In genomic region chr1:128549007-128549406, GRCm38 (mm10) we compare ENCODE assay signal across 27 mouse cellular contexts. TPM values are rescaled to one million over a fixed set of nuclear protein-coding genes. Genes with fewer than 3 reads are reported as not detected.
DNase-seq lines count a peak whose midpoint lies in the region; ATAC-seq and TF ChIP-seq lines count a peak whose summit lies in the region.
"Had no signal": no experiment of that assay in that cellular context is flagged by ENCODE, and none has a peak within 500 bp of the region (broad histone marks: within the 10 kb centered on the region; RNA-seq: fewer than 3 reads in every experiment).

No protein-coding gene starts in this region.

- peak; percentile 39 for ATAC-seq in megakaryocyte, adult 5-6 weeks (ENCODE audit: poor library complexity, severe bottlenecking)
- ATAC-seq in intestine, embryonic 15.5 days: no peak
- ATAC-seq: forebrain, embryonic 15.5 days; hindbrain, postnatal 0 days; intestine, postnatal 0 days had no signal

- TF ChIP-seq CTCF in thymus, adult 2 months (IDR thresholded peaks at IDR 0.05; ENCODE audit: borderline replicate concordance, control insufficient read depth, extremely low read depth, insufficient read depth, low read length, poor library complexity): no peak
- TF ChIP-seq CTCF in CH12.LX (conservative IDR thresholded peaks at IDR 0.05 in 1 of 2, IDR thresholded peaks at IDR 0.05 in 1 of 2; ENCODE audit: low read depth in 2 of 2, low read length in 2 of 2): no peak

- H3K9ac ChIP-seq in CH12.LX (ENCODE audit: insufficient read depth, low read depth): peak overlapping the region; percentile 77
- H3K9ac ChIP-seq in intestine, embryonic 15.5 days: no peak overlapping the region
- H3K9ac ChIP-seq: embryonic facial prominence, embryonic 12.5 days; forebrain, embryonic 15.5 days; heart, embryonic 15.5 days; hindbrain, embryonic 12.5 days; liver, embryonic 15.5 days; lung, embryonic 15.5 days; neural tube, embryonic 12.5 days had no signal

- no peak overlapping the region for H3K4me3 ChIP-seq in thymus, adult 2 months (ENCODE audit: control insufficient read depth, insufficient read depth, low read length)
- no peak overlapping the region for H3K4me3 ChIP-seq in CH12.LX (replicated peaks in 1 of 3; ENCODE audit: low read depth in 2 of 3, low read length in 2 of 3, poor library complexity in 1 of 3)
- H3K4me3 ChIP-seq in intestine, embryonic 15.5 days (replicated peaks): no peak overlapping the region
- H3K4me3 ChIP-seq: embryonic facial prominence, embryonic 12.5 days; forebrain, embryonic 15.5 days; heart, embryonic 10.5 days; heart, embryonic 15.5 days; hindbrain, embryonic 12.5 days; liver, embryonic 15.5 days; lung, embryonic 15.5 days; neural tube, embryonic 12.5 days had no signal

- DNase-seq in thymus, adult 2 months: no peak
- no peak for DNase-seq in thymus, postnatal 36 days
- peak; percentile 51 for DNase-seq in CH12.LX (ENCODE audit: extremely low read depth)
- no peak for DNase-seq in Muller cell, postnatal 12 days (ENCODE audit: inconsistent ontology term)
- DNase-seq in yolk sac, embryonic 10.5 days (ENCODE audit: low spot score): no peak
- DNase-seq: adrenal gland, adult 8-10 months; cerebellum, adult 8-10 months; cerebellum, postnatal 36 days; kidney, adult 9 months; kidney, postnatal 10 days; midbrain, embryonic 14.5 days; right cerebral cortex, adult 18-20 months; thymus, adult 18-20 months; thymus, postnatal 4 days had no signal

- TF ChIP-seq RAD21 in CH12.LX (IDR thresholded peaks at IDR 0.05; ENCODE audit: low read depth, low read length): no peak

- TF ChIP-seq POLR2A in thymus, adult 2 months (IDR thresholded peaks at IDR 0.05; ENCODE audit: control insufficient read depth, extremely low read depth, insufficient read depth, low read length, poor library complexity): no peak
- 0 out of 2 replicates have a peak, but pooled peaks have one; percentile 25 for TF ChIP-seq POLR2A in CH12.LX (IDR thresholded peaks at IDR 0.05; ENCODE audit: low read depth, low read length)

- no peaks in the 10 kb centered on the region for H3K79me2 ChIP-seq in CH12.LX (replicated peaks; ENCODE audit: control insufficient read depth, extremely low read depth, insufficient read depth, poor library complexity, severe bottlenecking)

- TF ChIP-seq EP300 in CH12.LX (IDR thresholded peaks at IDR 0.05; ENCODE audit: low read length): no peak

- dilution Hi-C loops in CH12.LX (cut with MboI; ENCODE audit: extremely low pct_ligation_motif_present, extremely low pct_unique_long_range_greater_than_20kb, low sequenced_read_pairs): no loop called here

- H3K27me3 ChIP-seq in thymus, adult 2 months (ENCODE audit: control insufficient read depth, insufficient read depth, low read length): no peaks in the 10 kb centered on the region
- no peaks in the 10 kb centered on the region for H3K27me3 ChIP-seq in CH12.LX (replicated peaks)
- H3K27me3 ChIP-seq in intestine, embryonic 15.5 days (replicated peaks): no peaks in the 10 kb centered on the region
- H3K27me3 ChIP-seq: embryonic facial prominence, embryonic 12.5 days; forebrain, embryonic 15.5 days; hindbrain, embryonic 12.5 days; liver, embryonic 15.5 days; lung, embryonic 15.5 days; neural tube, embryonic 12.5 days had no signal

- peaks cover 4% of the 10 kb centered on the region for H3K9me3 ChIP-seq in CH12.LX (replicated peaks; ENCODE audit: low read length)
- H3K9me3 ChIP-seq in intestine, embryonic 15.5 days: no peaks in the 10 kb centered on the region
- H3K9me3 ChIP-seq: embryonic facial prominence, embryonic 12.5 days; forebrain, embryonic 15.5 days; heart, embryonic 10.5 days; heart, embryonic 15.5 days; hindbrain, embryonic 12.5 days; liver, embryonic 15.5 days; lung, embryonic 15.5 days; neural tube, embryonic 12.5 days had no signal

- H3K4me1 ChIP-seq in thymus, adult 2 months (replicated peaks; ENCODE audit: control insufficient read depth, insufficient read depth, low read length): peaks cover 23% of the 10 kb centered on the region
- H3K4me1 ChIP-seq in CH12.LX (ENCODE audit: control insufficient read depth in 1 of 2, insufficient read depth in 2 of 2): peaks cover 12 to 28% of the 10 kb centered on the region in 2 experiments
- 0 out of 2 replicates have a peak, but pooled peaks cover 2% of the 10 kb centered on the region for H3K4me1 ChIP-seq in intestine, embryonic 15.5 days (replicated peaks)
- H3K4me1 ChIP-seq: embryonic facial prominence, embryonic 12.5 days; liver, embryonic 15.5 days had no signal

- peak overlapping the region; percentile 54 for H3K4me2 ChIP-seq in CH12.LX (ENCODE audit: insufficient read depth, low read depth, poor library complexity, severe bottlenecking)
- H3K4me2 ChIP-seq in intestine, embryonic 15.5 days (replicated peaks): no peak overlapping the region
- H3K4me2 ChIP-seq: embryonic facial prominence, embryonic 12.5 days; forebrain, embryonic 15.5 days; heart, embryonic 15.5 days; hindbrain, embryonic 12.5 days; liver, embryonic 15.5 days; lung, embryonic 15.5 days; neural tube, embryonic 12.5 days had no signal

- H3K27ac ChIP-seq in thymus, adult 2 months (ENCODE audit: control insufficient read depth, insufficient read depth, low read length): peak overlapping the region; percentile 5; the same call in 1 of the 2 replicates
- peak overlapping the region; percentile 96 for H3K27ac ChIP-seq in CH12.LX (ENCODE audit: insufficient read depth, low read depth)
- no peak overlapping the region for H3K27ac ChIP-seq in intestine, embryonic 15.5 days
- H3K27ac ChIP-seq: embryonic facial prominence, embryonic 12.5 days; forebrain, embryonic 15.5 days; heart, embryonic 10.5 days; heart, embryonic 15.5 days; hindbrain, embryonic 12.5 days; hindbrain, postnatal 0 days; liver, embryonic 15.5 days; lung, embryonic 15.5 days; neural tube, embryonic 12.5 days; stomach, postnatal 0 days had no signal

- in situ Hi-C loops in CH12.LX (cut with MboI; ENCODE audit: low pct_ligation_motif_present, low pct_unique_long_range_greater_than_20kb, low sequenced_read_pairs): no loop called here

- H3K36me3 ChIP-seq in thymus, adult 2 months (ENCODE audit: control insufficient read depth, insufficient read depth, low read length): no peaks in the 10 kb centered on the region
- no peaks in the 10 kb centered on the region for H3K36me3 ChIP-seq in CH12.LX (replicated peaks in 1 of 2; ENCODE audit: control insufficient read depth in 1 of 2, insufficient read depth in 1 of 2, low read length in 1 of 2)
- no peaks in the 10 kb centered on the region for H3K36me3 ChIP-seq in intestine, embryonic 15.5 days
- H3K36me3 ChIP-seq: embryonic facial prominence, embryonic 12.5 days; forebrain, embryonic 15.5 days; heart, embryonic 10.5 days; heart, embryonic 15.5 days; hindbrain, embryonic 12.5 days; liver, embryonic 15.5 days; lung, embryonic 15.5 days; neural tube, embryonic 12.5 days had no signal

- WGBS in thymus, adult 2 months: 16% methylated on average over 3 of the region's 3 CpGs
- WGBS in intestine, embryonic 15.5 days: 51% methylated on average over 3 of the region's 3 CpGs

TF ChIP-seq in CH12.LX, 34 proteins besides CTCF, POLR2A, EP300 and RAD21:
- TF ChIP-seq NRF1 (IDR thresholded peaks at IDR 0.05; ENCODE audit: low read depth, low read length) (no peak), MXI1 (IDR thresholded peaks at IDR 0.05; ENCODE audit: low read depth, low read length) (no peak), MAZ (IDR thresholded peaks at IDR 0.05; ENCODE audit: low read depth, low read length) (no peak), SMC3 (IDR thresholded peaks at IDR 0.05; ENCODE audit: low read depth, low read length) (no peak), MAX (IDR thresholded peaks at IDR 0.05; ENCODE audit: low read length) (no peak), UBTF (IDR thresholded peaks at IDR 0.05; ENCODE audit: low read depth, low read length) (0 out of 2 replicates have a peak, but pooled peaks have one; percentile 48), TBP (conservative IDR thresholded peaks at IDR 0.05; ENCODE audit: low read depth, low read length) (peak; percentile 3; the same call in 1 of the 2 replicates), SIN3A (IDR thresholded peaks at IDR 0.05; ENCODE audit: low read length) (no peak), MAFK (IDR thresholded peaks at IDR 0.05; ENCODE audit: insufficient replicate concordance, low read length) (no peak), E2F4 (IDR thresholded peaks at IDR 0.05; ENCODE audit: insufficient replicate concordance, low read depth, low read length) (no peak), JUND (conservative IDR thresholded peaks at IDR 0.05; ENCODE audit: low read depth, low read length) (no peak), GABPA (IDR thresholded peaks at IDR 0.05; ENCODE audit: insufficient replicate concordance, low read depth, low read length) (no peak), IRF4 (IDR thresholded peaks at IDR 0.05; ENCODE audit: low read depth, low read length) (no peak), ZC3H11A (IDR thresholded peaks at IDR 0.05; ENCODE audit: low read depth, low read length) (no peak)

RNA-seq across cellular contexts. Expression of gene Cxcr4, which starts 43.1 kb away (rescaled TPM):
- polyA plus RNA-seq in thymus, adult 2 months (2012; rRNA removed): 1,143 and 1,279 TPM in 2 replicates
- 156 and 169 TPM in 2 replicates for total RNA-seq in CH12.LX (2012; rRNA removed)
- 86.6 and 102 TPM in 2 replicates for total RNA-seq in CH12.LX (2014; rRNA removed)
- polyA plus RNA-seq in CH12.LX (2012; ENCODE audit: insufficient read length, low read depth): 80.3 and 80.6 TPM in 2 replicates
- 507 and 516 TPM in 2 replicates for total RNA-seq in megakaryocyte, adult 5-6 weeks (2015)
- 307 and 321 TPM in 2 replicates for total RNA-seq in megakaryocyte, adult 5-6 weeks (2017)
- 2.8 and 3.1 TPM in 2 replicates for polyA plus RNA-seq in intestine, embryonic 15.5 days (2015; fragmentation: Nextera tagmentation; extraction: Ambion mirVana)

Comparison
In these comparisons a context has a peak if more than half of its experiments do, and no peak if none do; other contexts are left out.
1. RNA of gene Cxcr4, which starts 43.1 kb away (polyA plus RNA-seq): 1,143 to 1,279 TPM in thymus, adult 2 months and 80.3 to 80.6 TPM in CH12.LX; 2.8 to 3.1 TPM in intestine, embryonic 15.5 days; every median in the first group is over 10 times any median in the second.